In the genomic region with DNA sequence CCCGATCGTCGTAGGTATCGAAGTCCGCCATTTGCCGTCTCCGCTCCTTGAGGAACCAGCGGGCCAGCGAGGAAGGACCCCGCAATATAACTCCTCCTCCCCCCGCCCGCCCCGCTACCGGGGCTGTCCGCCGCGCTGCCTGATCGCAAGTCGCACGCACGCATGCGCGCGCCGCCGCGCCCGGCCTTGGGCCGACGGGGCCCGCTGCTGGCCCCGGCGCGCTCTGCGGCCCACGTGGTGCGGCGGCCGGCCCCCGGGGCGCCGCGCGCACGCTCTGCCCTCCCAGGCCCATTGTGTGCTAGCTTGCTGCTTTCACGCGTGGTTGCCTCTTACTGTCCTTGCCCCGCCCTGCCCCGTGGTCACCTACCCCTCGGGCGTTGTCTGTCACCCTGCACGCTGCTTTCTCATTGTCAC, we compare ENCODE assay signal across 8 mouse cellular contexts. TPM values are rescaled to one million over a fixed set of nuclear protein-coding genes. Genes with fewer than 3 reads are reported as not detected.
DNase-seq lines count a peak whose midpoint lies in the region; ATAC-seq and TF ChIP-seq lines count a peak whose summit lies in the region.

A gene (minus strand): TSS at position 222 of the 414 bp plus-strand sequence.

- H3K27ac ChIP-seq in forebrain, embryonic 10.5 days: peak within 1 kb of the TSS; percentile 99
- peak within 1 kb of the TSS; percentile 87 for H3K27ac ChIP-seq in heart, embryonic 15.5 days
- H3K27ac ChIP-seq in liver, embryonic 14.5 days: peak within 1 kb of the TSS; percentile 83
- H3K27ac ChIP-seq in neural tube, embryonic 11.5 days (ENCODE audit: low read depth, low read length): peak within 1 kb of the TSS; percentile 87
- peak within 1 kb of the TSS; percentile 98 for H3K27ac ChIP-seq in stomach, postnatal 0 days (replicated peaks)

- peaks cover 18% of the 10 kb centered on the region for H3K4me1 ChIP-seq in forebrain, embryonic 10.5 days
- peaks cover 18% of the 10 kb centered on the region for H3K4me1 ChIP-seq in heart, embryonic 15.5 days (replicated peaks)
- H3K4me1 ChIP-seq in liver, embryonic 14.5 days (replicated peaks; ENCODE audit: control insufficient read depth in 2 of 2, insufficient read depth in 2 of 2, low read length in 1 of 2): peaks cover 10 to 12% of the 10 kb centered on the region in 2 experiments
- H3K4me1 ChIP-seq in neural tube, embryonic 11.5 days (ENCODE audit: control insufficient read depth, insufficient read depth, low read length): peaks cover 3% of the 10 kb centered on the region; the same call in 1 of the 2 replicates
- H3K4me1 ChIP-seq in stomach, postnatal 0 days (replicated peaks; ENCODE audit: control insufficient read depth, insufficient read depth): no peaks in the 10 kb centered on the region

- no peak for TF ChIP-seq EP300 in liver, embryonic 14.5 days (IDR thresholded peaks at IDR 0.05; ENCODE audit: low read depth)
- no peak for TF ChIP-seq EP300 in stomach, postnatal 0 days (optimal IDR thresholded peaks at IDR 0.05)

- WGBS in forebrain, embryonic 10.5 days: under 1% methylated on average over 52 of the region's 52 CpGs
- under 1% methylated on average over 51 of the region's 52 CpGs for WGBS in heart, embryonic 15.5 days
- under 1% methylated on average over 50 of the region's 52 CpGs for WGBS in liver, embryonic 14.5 days (ENCODE audit: insufficient replicate concordance)
- WGBS in neural tube, embryonic 11.5 days: under 1% methylated on average over 46 of the region's 52 CpGs
- WGBS in stomach, postnatal 0 days: 0% methylated on average over 36 of the region's 52 CpGs

- H3K36me3 ChIP-seq in forebrain, embryonic 10.5 days (replicated peaks): peaks cover 33% of the 10 kb centered on the region
- peaks cover 21% of the 10 kb centered on the region for H3K36me3 ChIP-seq in heart, embryonic 15.5 days
- peaks cover 15% of the 10 kb centered on the region for H3K36me3 ChIP-seq in liver, embryonic 14.5 days (replicated peaks; ENCODE audit: control insufficient read depth, insufficient read depth, low read depth)
- peaks cover 4% of the 10 kb centered on the region; the same call in 1 of the 2 replicates for H3K36me3 ChIP-seq in neural tube, embryonic 11.5 days (ENCODE audit: control insufficient read depth, insufficient read depth, low read length)
- H3K36me3 ChIP-seq in stomach, postnatal 0 days (ENCODE audit: control insufficient read depth, insufficient read depth, low read length): peaks cover 4% of the 10 kb centered on the region; the same call in 1 of the 2 replicates

- no peaks in the 10 kb centered on the region for H3K9me3 ChIP-seq in forebrain, embryonic 10.5 days
- no peaks in the 10 kb centered on the region for H3K9me3 ChIP-seq in heart, embryonic 15.5 days (replicated peaks)
- no peaks in the 10 kb centered on the region for H3K9me3 ChIP-seq in liver, embryonic 14.5 days (ENCODE audit: control insufficient read depth, low read length)
- no peaks in the 10 kb centered on the region for H3K9me3 ChIP-seq in neural tube, embryonic 11.5 days (ENCODE audit: control insufficient read depth, low read length)
- no peaks in the 10 kb centered on the region for H3K9me3 ChIP-seq in stomach, postnatal 0 days (ENCODE audit: control insufficient read depth, low read length)

- peak within 1 kb of the TSS; percentile 99 for H3K4me3 ChIP-seq in forebrain, embryonic 10.5 days
- H3K4me3 ChIP-seq in heart, embryonic 15.5 days: peak within 1 kb of the TSS; percentile 76
- H3K4me3 ChIP-seq in liver, embryonic 14.5 days (ENCODE audit: insufficient read depth in 1 of 2, low read depth in 2 of 2, low read length in 2 of 2): peak within 1 kb of the TSS; percentile 95 to 100
- H3K4me3 ChIP-seq in neural tube, embryonic 11.5 days (ENCODE audit: low read depth, low read length): peak within 1 kb of the TSS; percentile 84
- peak within 1 kb of the TSS; percentile 98 for H3K4me3 ChIP-seq in stomach, postnatal 0 days (ENCODE audit: low read depth, low read length)

- DNase-seq in CD8-positive naive resting alpha-beta T cell, adult 2 months (ENCODE audit: low read depth in 2 of 2, low spot score in 2 of 2): peak; percentile 94 to 95
- peak; percentile 85 for DNase-seq in c-Kit-positive CD71-negative TER-119-negative erythroid progenitor cells, embryonic 14.5 days (ENCODE audit: low read depth)
- DNase-seq in forebrain, embryonic 10.5 days (ENCODE audit: extremely low spot score, low spot score): peak; percentile 95
- DNase-seq in kidney, postnatal 25 days: peak; percentile 97 to 98
- DNase-seq in liver, embryonic 14.5 days (ENCODE audit: low read depth in 3 of 3, low spot score in 3 of 3): peak; percentile 90 to 91 (median 90)
- DNase-seq in neural tube, embryonic 11.5 days (ENCODE audit: low spot score): peak; percentile 99
- peak; percentile 98 for DNase-seq in stomach, postnatal 0 days (ENCODE audit: low spot score)

- H3K4me2 ChIP-seq in heart, embryonic 15.5 days: peak within 1 kb of the TSS; percentile 71
- peak within 1 kb of the TSS; percentile 92 for H3K4me2 ChIP-seq in liver, embryonic 14.5 days (ENCODE audit: low read depth)
- peak within 1 kb of the TSS; percentile 79 for H3K4me2 ChIP-seq in neural tube, embryonic 11.5 days (ENCODE audit: low read depth)
- peak within 1 kb of the TSS; percentile 75 for H3K4me2 ChIP-seq in stomach, postnatal 0 days (replicated peaks; ENCODE audit: low read depth)

- ATAC-seq in heart, embryonic 15.5 days (replicated peaks; ENCODE audit: insufficient number of reproducible peaks, insufficient read depth, low FRiP score, low read depth): peak; percentile 93
- ATAC-seq in liver, embryonic 14.5 days (ENCODE audit: insufficient read depth): peak; percentile 92
- ATAC-seq in neural tube, embryonic 11.5 days (ENCODE audit: insufficient read depth, low FRiP score, low TSS enrichment): peak; percentile 93
- ATAC-seq in stomach, postnatal 0 days (ENCODE audit: low FRiP score, low TSS enrichment): peak; percentile 92

- H3K27me3 ChIP-seq in forebrain, embryonic 10.5 days (ENCODE audit: poor library complexity, severe bottlenecking): no peaks in the 10 kb centered on the region
- no peaks in the 10 kb centered on the region for H3K27me3 ChIP-seq in heart, embryonic 15.5 days
- H3K27me3 ChIP-seq in liver, embryonic 14.5 days (ENCODE audit: control insufficient read depth, insufficient read depth, low read length): no peaks in the 10 kb centered on the region
- no peaks in the 10 kb centered on the region for H3K27me3 ChIP-seq in neural tube, embryonic 11.5 days (ENCODE audit: control insufficient read depth, insufficient read depth, low read length)
- H3K27me3 ChIP-seq in stomach, postnatal 0 days (ENCODE audit: control insufficient read depth, insufficient read depth, low read length): no peaks in the 10 kb centered on the region

- no peak for TF ChIP-seq CTCF in liver, embryonic 14.5 days (IDR thresholded peaks at IDR 0.05; ENCODE audit: low read depth)
- TF ChIP-seq CTCF in stomach, postnatal 0 days (IDR thresholded peaks at IDR 0.05; ENCODE audit: low read depth): no peak

- H3K9ac ChIP-seq in heart, embryonic 15.5 days: peak within 1 kb of the TSS; percentile 90
- H3K9ac ChIP-seq in liver, embryonic 14.5 days (replicated peaks): peak within 1 kb of the TSS; percentile 99
- H3K9ac ChIP-seq in neural tube, embryonic 11.5 days (ENCODE audit: low read length): peak within 1 kb of the TSS; percentile 91
- peak within 1 kb of the TSS; percentile 99 for H3K9ac ChIP-seq in stomach, postnatal 0 days (ENCODE audit: low read length)

RNA-seq across cellular contexts. Expression of the gene that starts here (rescaled TPM):
- 571 and 588 TPM in 2 replicates for polyA plus RNA-seq in forebrain, embryonic 10.5 days (2016; fragmentation: Nextera tagmentation; extraction: Ambion mirVana)
- 273 and 345 TPM in 2 replicates for polyA plus RNA-seq in heart, embryonic 15.5 days (2015; fragmentation: Nextera tagmentation; extraction: Ambion mirVana)
- 91.2 and 110 TPM in 2 replicates for polyA plus RNA-seq in liver, embryonic 14.5 days (2012; rRNA removed)
- 148 and 167 TPM in 2 replicates for polyA plus RNA-seq in liver, embryonic 14.5 days (2014; fragmentation: Nextera tagmentation; extraction: Ambion mirVana)
- 457 and 469 TPM in 2 replicates for polyA plus RNA-seq in neural tube, embryonic 11.5 days (2014; fragmentation: Nextera tagmentation; extraction: Ambion mirVana)
- 238 and 242 TPM in 2 replicates for polyA plus RNA-seq in stomach, postnatal 0 days (2015; fragmentation: Nextera tagmentation; extraction: Ambion mirVana)

Comparison
In these comparisons a context has a peak if more than half of its experiments do, and no peak if none do; other contexts are left out.
1. Peak in every context shown above with its lines: DNase-seq, ATAC-seq, H3K4me3 ChIP-seq and H3K27ac ChIP-seq.